9 mouse cellular contexts compared by ENCODE assay signal in genomic region chr5:51553251-51553650, GRCm38 (mm10). TPM values are rescaled to one million over a fixed set of nuclear protein-coding genes. Genes with fewer than 3 reads are reported as not detected.
DNase-seq lines count a peak whose midpoint lies in the region; ATAC-seq and TF ChIP-seq lines count a peak whose summit lies in the region.
"Had no signal": no experiment of that assay in that cellular context is flagged by ENCODE, and none has a peak within 500 bp of the region (broad histone marks: within the 10 kb centered on the region; RNA-seq: fewer than 3 reads in every experiment).

No protein-coding gene starts in this region.

- peak overlapping the region; percentile 67 for H3K4me2 ChIP-seq in heart, embryonic 12.5 days
- peak overlapping the region; percentile 67 for H3K4me2 ChIP-seq in hindbrain, embryonic 11.5 days (replicated peaks; ENCODE audit: low read depth, low read length)

- in situ Hi-C loops in Patski (cut with MboI; ENCODE audit: low pct_unique_long_range_greater_than_20kb) = loop anchor here (5.0 kb wide), 2 partner anchors 509 to 516 kb away; no protein-coding TSS in a partner anchor

- no peak for TF ChIP-seq CTCF in Patski (IDR thresholded peaks at IDR 0.05)

- ATAC-seq in heart, embryonic 12.5 days (ENCODE audit: insufficient number of reproducible peaks, low FRiP score) = 0 out of 2 replicates have a peak, but pooled peaks have one; percentile 2
- peak; percentile 6 for ATAC-seq in Patski
- peak; percentile 20 for ATAC-seq in hindbrain, embryonic 11.5 days (ENCODE audit: low FRiP score)

- peak overlapping the region; percentile 71 for H3K4me3 ChIP-seq in heart, embryonic 12.5 days
- H3K4me3 ChIP-seq in hindbrain, embryonic 11.5 days (ENCODE audit: low read depth, low read length) = peak overlapping the region; percentile 43
- H3K4me3 ChIP-seq in midbrain, embryonic 10.5 days = peak overlapping the region; percentile 59

- DNase-seq in heart, postnatal 25 days (ENCODE audit: low spot score) = no peak
- DNase-seq in Patski (ENCODE audit: low read depth, low spot score) = no peak
- no peak for DNase-seq in hindbrain, embryonic 11.5 days (ENCODE audit: low spot score)
- DNase-seq in midbrain, embryonic 10.5 days (ENCODE audit: low spot score) = no peak
- DNase-seq in cerebellum, postnatal 36 days = no peak
- DNase-seq in cerebellum, adult 9-11 months = no peak
- no peak for DNase-seq in gastrocnemius, postnatal 25 days

- H3K4me1 ChIP-seq in heart, embryonic 12.5 days (replicated peaks) = peaks cover 29% of the 10 kb centered on the region
- H3K4me1 ChIP-seq in hindbrain, embryonic 11.5 days (replicated peaks; ENCODE audit: control insufficient read depth, insufficient read depth, low read length) = no peaks in the 10 kb centered on the region
- H3K4me1 ChIP-seq in midbrain, embryonic 10.5 days = peaks cover 12% of the 10 kb centered on the region

- POLR2A ChIA-PET in Patski (lab: Charles Lee) = interaction anchor here (0.6 to 3.3 kb wide), 10 partner anchors 8 to 513 kb away, joined by 3 to 16 read pairs (median 4); no protein-coding TSS in a partner anchor

- CTCF ChIA-PET in Patski (lab: Charles Lee) = interaction anchor here (0.6 to 2.1 kb wide), 11 partner anchors 7 to 513 kb away, joined by 3 to 8 read pairs (median 3); no protein-coding TSS in a partner anchor

- intact Hi-C loops in heart, postnatal 25 days (cut with DNase I) = loop anchor here (5.0 kb wide), 1 partner anchor 39 kb away; no protein-coding TSS in a partner anchor

- peak overlapping the region; percentile 98 for H3K27ac ChIP-seq in heart, embryonic 12.5 days (ENCODE audit: poor library complexity, severe bottlenecking)
- H3K27ac ChIP-seq in hindbrain, embryonic 11.5 days (ENCODE audit: low read depth, low read length) = no peak overlapping the region
- peak overlapping the region; percentile 86 for H3K27ac ChIP-seq in midbrain, embryonic 10.5 days (replicated peaks)

- WGBS in heart, embryonic 12.5 days = 7% methylated on average over 5 of the region's 5 CpGs
- 20% methylated on average over 5 of the region's 5 CpGs for WGBS in hindbrain, embryonic 11.5 days
- 17% methylated on average over 5 of the region's 5 CpGs for WGBS in midbrain, embryonic 10.5 days

- peaks cover 2% of the 10 kb centered on the region; the same call in 1 of the 2 replicates for H3K36me3 ChIP-seq in heart, embryonic 12.5 days
- no peaks in the 10 kb centered on the region for H3K36me3 ChIP-seq in hindbrain, embryonic 11.5 days (ENCODE audit: control insufficient read depth, insufficient read depth, low read length)
- no peaks in the 10 kb centered on the region for H3K36me3 ChIP-seq in midbrain, embryonic 10.5 days

- H3K9ac ChIP-seq in heart, embryonic 12.5 days = peak overlapping the region; percentile 86
- peak overlapping the region; percentile 46; the same call in 1 of the 2 replicates for H3K9ac ChIP-seq in hindbrain, embryonic 11.5 days (ENCODE audit: low read depth, low read length)

- no peaks in the 10 kb centered on the region for H3K27me3 ChIP-seq in heart, embryonic 12.5 days (replicated peaks)
- no peaks in the 10 kb centered on the region for H3K27me3 ChIP-seq in Patski
- no peaks in the 10 kb centered on the region for H3K27me3 ChIP-seq in hindbrain, embryonic 11.5 days (ENCODE audit: control insufficient read depth, insufficient read depth, low read length)
- H3K27me3 ChIP-seq in midbrain, embryonic 10.5 days (ENCODE audit: low read depth, poor library complexity, severe bottlenecking) = peaks cover 7% of the 10 kb centered on the region; the same call in 1 of the 2 replicates
- H3K27me3 ChIP-seq: CH12.LX had no signal

- H3K9me3 ChIP-seq in heart, embryonic 12.5 days (replicated peaks) = no peaks in the 10 kb centered on the region
- H3K9me3 ChIP-seq in hindbrain, embryonic 11.5 days (ENCODE audit: control insufficient read depth, low read length) = no peaks in the 10 kb centered on the region
- H3K9me3 ChIP-seq in midbrain, embryonic 10.5 days (replicated peaks) = no peaks in the 10 kb centered on the region

RNA-seq across cellular contexts. Expression of gene Ppargc1a, which starts 14.3 kb away (rescaled TPM):
- 51.5 and 53.5 TPM in 2 replicates for polyA plus RNA-seq in heart, embryonic 12.5 days (2016; fragmentation: Nextera tagmentation; extraction: Ambion mirVana)
- 100 to 1,000 TPM; 132 to 133 TPM for total RNA-seq in heart, postnatal 25 days (2021)
- 97.9 TPM for polyA plus RNA-seq in Patski (2021)
- 4.1 and 4.3 TPM in 2 replicates for polyA plus RNA-seq in hindbrain, embryonic 11.5 days (2014; fragmentation: Nextera tagmentation; extraction: Ambion mirVana)
- 1.5 and 1.9 TPM in 2 replicates for polyA plus RNA-seq in midbrain, embryonic 10.5 days (2016; fragmentation: Nextera tagmentation; extraction: Ambion mirVana)
- 10 to 100 TPM; 28.9 to 96.0 TPM for total RNA-seq in gastrocnemius, postnatal 25 days (2021)
- total RNA-seq: CH12.LX had no signal
